Mouse (Mus musculus) thymus, adult 18-20 months (tissue): ENCODE results near the gene Mnx1.
"Not testable (repeated sequence)": the region's sequence is repeated elsewhere in the genome, so short reads cannot be mapped to it uniquely, and the experiment has no call there.

Source experiments
- DNase-seq, 2 experiments: peaks; one replicate each; pipeline ENCODE4 v3.0.0; 2022; ENCODE audit warnings: mixed read lengths in 2 of 2

Gene Mnx1

GRCm38 (mm10) chr5:29468351-29469065 is 9.8 kb downstream of the Mnx1 start:
- DNase-seq = no peak

GRCm38 (mm10) chr5:29467489-29468350 is 10.6 kb downstream of the Mnx1 start:
- peak in 1 of 2 experiments; percentile 6 for DNase-seq

- DNase-seq = no peak
Measured at GRCm38 (mm10) chr5:29462943-29463686, 15.2 kb downstream of the Mnx1 start.

GRCm38 (mm10) chr5:29456895-29457656 is 21.2 kb downstream of the Mnx1 start:
- DNase-seq = no peak

- DNase-seq = no peak
Measured at GRCm38 (mm10) chr5:29452352-29452751, 25.9 kb downstream of the Mnx1 start.

- no peak for DNase-seq
Measured at GRCm38 (mm10) chr5:29445275-29445674, 33.0 kb downstream of the Mnx1 start.

- not testable (repeated sequence) for DNase-seq
Measured at GRCm38 (mm10) chr5:29436728-29437127, 41.5 kb downstream of the Mnx1 start.

- DNase-seq = no peak
Measured at GRCm38 (mm10) chr5:29435491-29435890, 42.8 kb downstream of the Mnx1 start.

GRCm38 (mm10) chr5:29434872-29435358 is 43.4 kb downstream of the Mnx1 start:
- no peak for DNase-seq

GRCm38 (mm10) chr5:29434228-29434871 is 43.9 kb downstream of the Mnx1 start, which contains the start of gene Nom1:
Gene Nom1, plus strand, starts transcription at chr5:29434664.
- DNase-seq = peak; percentile 80 to 87

GRCm38 (mm10) chr5:29423330-29423729 is 54.9 kb downstream of the Mnx1 start:
- DNase-seq = not testable (repeated sequence)
